Mouse (Mus musculus) lung, adult 18-20 months (tissue): Measurements from ENCODE around the gene Rbm34.
"Not testable (repeated sequence)": the region's sequence is repeated elsewhere in the genome, so short reads cannot be mapped to it uniquely, and the experiment has no call there.

Source experiments
- DNase-seq, 2 experiments: peaks; one replicate each; pipeline ENCODE4 v3.0.0; 2022; ENCODE audit warnings: mixed read lengths in 2 of 2

Rbm34 gene

GRCm38 (mm10) chr8:126917179-126917905, 53.5 kb downstream of the Rbm34 start:
- DNase-seq = peak in 1 of 2 experiments; percentile 51

GRCm38 (mm10) chr8:126916611-126917010, 54.3 kb downstream of the Rbm34 start:
- no peak for DNase-seq

- DNase-seq = no peak
These were observed 56.1 kb downstream of the Rbm34 start for GRCm38 (mm10) chr8:126914609-126915375.

- DNase-seq = not testable (repeated sequence)
These were observed 56.8 kb downstream of the Rbm34 start for GRCm38 (mm10) chr8:126914107-126914490.

- DNase-seq = peak; percentile 49 to 58
These were observed 57.4 kb downstream of the Rbm34 start for GRCm38 (mm10) chr8:126913241-126914106.

DNA sequence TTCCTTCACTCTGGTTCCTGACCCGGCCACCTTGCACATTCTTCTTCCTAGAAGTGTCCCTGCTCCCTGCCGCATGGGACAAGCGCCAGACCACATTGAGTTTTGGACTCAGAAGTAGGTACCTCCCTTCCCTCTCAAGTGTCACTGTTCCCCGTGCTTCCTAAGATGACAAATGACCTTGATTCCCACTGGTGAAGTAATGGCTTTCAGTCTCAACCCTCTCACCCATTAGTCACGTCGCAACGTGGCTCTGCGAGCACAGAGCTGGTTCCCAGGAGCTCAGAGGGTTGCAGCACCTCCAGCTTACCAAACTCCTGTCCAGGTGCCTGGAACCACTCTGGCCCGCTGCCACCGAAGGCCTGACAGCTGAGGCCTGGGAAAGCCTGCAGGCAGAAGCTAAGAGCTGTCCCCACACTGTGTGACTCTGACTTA, 61.5 kb downstream of the Rbm34 start:
- peak; percentile 83 to 89 for DNase-seq

- peak; percentile 66 to 83 for DNase-seq
These were observed 62.1 kb downstream of the Rbm34 start for GRCm38 (mm10) chr8:126908805-126909204.

- DNase-seq = peak in 1 of 2 experiments; percentile 53
These were observed 62.9 kb downstream of the Rbm34 start for GRCm38 (mm10) chr8:126907968-126908367.

DNA sequence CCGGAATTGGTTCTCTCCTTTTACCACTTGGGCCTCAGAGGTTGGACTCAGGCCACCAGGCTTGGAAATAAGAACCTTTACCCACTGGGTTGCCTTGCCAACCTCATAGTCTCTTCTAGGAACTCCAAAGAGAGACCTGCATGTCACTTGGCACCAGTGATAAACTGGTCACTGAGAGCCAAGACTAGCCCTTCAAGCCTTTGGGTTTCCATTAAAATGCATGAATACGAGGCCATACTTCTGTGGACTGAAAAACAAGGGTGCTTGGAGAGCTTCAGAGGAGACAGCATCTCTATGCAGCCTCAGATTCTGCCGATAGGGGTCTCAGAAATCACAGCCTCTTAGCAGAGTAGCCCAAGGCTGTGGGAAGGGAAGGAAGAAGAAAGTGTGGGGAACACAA, 63.5 kb downstream of the Rbm34 start:
- DNase-seq = no peak

GRCm38 (mm10) chr8:126905387-126905786, 65.5 kb downstream of the Rbm34 start:
- no peak for DNase-seq

GRCm38 (mm10) chr8:126903927-126904326, 66.9 kb downstream of the Rbm34 start:
- no peak for DNase-seq

- DNase-seq = no peak
These were observed 67.5 kb downstream of the Rbm34 start for GRCm38 (mm10) chr8:126903224-126903895.

DNA sequence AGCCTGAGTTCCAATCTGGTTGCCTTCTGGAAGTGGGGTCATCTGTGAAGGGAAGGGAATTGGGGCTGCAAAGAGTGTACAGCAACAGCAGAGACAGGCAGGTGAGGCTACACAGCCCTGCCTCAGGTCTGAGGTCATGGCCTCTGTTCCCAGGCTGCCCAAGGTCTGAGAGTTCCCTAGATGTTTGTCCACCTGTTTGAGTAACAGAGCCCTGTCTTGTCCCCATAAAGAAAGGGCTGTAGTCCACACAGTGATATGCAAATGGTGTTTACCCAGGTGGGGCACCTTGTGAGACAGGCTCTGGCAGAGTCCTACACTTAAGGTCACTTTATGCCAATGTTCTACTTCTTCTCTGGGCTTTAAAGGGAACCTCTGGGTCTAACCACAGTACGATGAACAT, 69.3 kb downstream of the Rbm34 start:
- DNase-seq = no peak

GRCm38 (mm10) chr8:126901049-126901448, 69.8 kb downstream of the Rbm34 start:
- no peak for DNase-seq
